Mouse (Mus musculus) stomach, embryonic 14.5 days (tissue): ENCODE measurements around the gene Gm15217. TPM values are rescaled to one million over a fixed set of nuclear protein-coding genes. Genes with fewer than 3 reads are reported as not detected.

Experiments used
- polyA plus RNA-seq: library from polyadenylated mRNA; unstranded; fragments of >200 nt; fragmentation: Nextera tagmentation; extraction: Ambion mirVana; gene quantifications from 2 replicates; pipeline ENCODE4 v1.2.1, GENCODE M21; 2014

The Gm15217 gene
- polyA plus RNA-seq, 1 experiment from 2014 or later = 1.1 TPM

Other genes with a start within 250 kb of the Gm15217 start
- gene Bmp4, start 11.3 kb downstream of the Gm15217 start, polyA plus RNA-seq = 58.0 and 73.9 TPM in 2 replicates